Mouse (Mus musculus): ENCODE measurements around the gene Hoxc8. TPM values are rescaled to one million over a fixed set of nuclear protein-coding genes. Genes with fewer than 3 reads are reported as not detected.

Hoxc8 gene
- total RNA-seq, 2 experiments from 2014 or later, result not detected

DNA sequence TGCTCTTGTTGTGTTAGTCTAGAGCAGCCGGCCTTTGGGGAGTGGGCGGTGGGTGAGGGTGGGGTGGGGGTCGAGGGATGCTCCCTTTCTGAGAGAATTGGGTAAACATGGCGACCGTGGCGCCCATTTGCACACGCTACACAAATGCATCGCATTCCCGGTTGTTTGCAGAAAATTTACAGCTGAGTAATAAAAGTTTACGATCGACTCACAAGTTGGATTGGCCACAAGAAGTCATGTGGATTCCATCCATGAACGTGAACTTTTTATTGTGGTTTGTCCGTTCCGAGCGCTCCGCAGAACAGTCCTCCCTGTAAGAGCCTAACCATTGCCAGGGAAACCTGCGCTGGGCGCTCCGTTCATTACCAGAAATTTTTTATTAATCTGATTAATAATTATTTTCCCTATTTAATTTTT lies 7.5 kb downstream of the Hoxc8 start, which contains the start of gene Hoxc6:
TSS of gene Hoxc6 (plus strand) at position 319 of the 417 bp plus-strand sequence.
- no peak for DNase-seq (ENCODE audit: low spot score in 2 of 2)
- Histone ChIP-seq H3K4me3 (peak within 1 kb of the TSS; percentile 51), H3K27ac (no peak within 1 kb of the TSS)
- no peak for TF ChIP-seq CTCF (conservative IDR thresholded peaks at IDR 0.05)

DNA sequence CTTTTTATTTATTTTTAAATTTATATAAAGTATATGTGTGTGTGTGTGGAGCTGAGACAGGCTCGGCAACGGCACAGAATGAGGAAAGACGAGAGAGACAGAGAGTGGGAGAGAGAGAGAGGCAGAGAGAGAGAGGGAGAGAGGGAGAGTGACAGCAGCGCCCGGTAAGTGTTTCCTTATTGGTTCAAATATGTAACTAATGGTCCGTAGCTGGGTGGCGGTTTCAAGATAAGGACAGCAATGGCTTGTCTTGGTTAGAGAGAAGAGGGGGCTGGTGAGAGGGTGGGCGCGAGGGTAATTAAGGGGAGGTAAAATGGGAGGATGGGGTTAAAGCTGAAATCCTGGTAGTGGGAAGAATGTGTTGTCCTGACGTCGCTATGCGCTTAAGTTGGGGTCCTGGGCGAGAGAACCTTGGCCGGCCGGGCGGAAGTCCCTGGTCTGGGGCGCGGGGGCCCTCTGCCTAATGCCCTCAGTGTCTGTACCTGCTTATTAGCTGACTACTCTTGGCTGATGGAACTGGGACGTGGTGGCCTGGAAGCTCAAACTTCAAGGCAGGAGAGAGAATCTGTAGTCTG lies 8.3 kb downstream of the Hoxc8 start:
- no peak for DNase-seq (ENCODE audit: low spot score in 2 of 2)
- no peak for TF ChIP-seq CTCF (conservative IDR thresholded peaks at IDR 0.05)
- Histone ChIP-seq H3K4me3 (peak overlapping the region; percentile 51), H3K27ac (no peak overlapping the region)

DNA sequence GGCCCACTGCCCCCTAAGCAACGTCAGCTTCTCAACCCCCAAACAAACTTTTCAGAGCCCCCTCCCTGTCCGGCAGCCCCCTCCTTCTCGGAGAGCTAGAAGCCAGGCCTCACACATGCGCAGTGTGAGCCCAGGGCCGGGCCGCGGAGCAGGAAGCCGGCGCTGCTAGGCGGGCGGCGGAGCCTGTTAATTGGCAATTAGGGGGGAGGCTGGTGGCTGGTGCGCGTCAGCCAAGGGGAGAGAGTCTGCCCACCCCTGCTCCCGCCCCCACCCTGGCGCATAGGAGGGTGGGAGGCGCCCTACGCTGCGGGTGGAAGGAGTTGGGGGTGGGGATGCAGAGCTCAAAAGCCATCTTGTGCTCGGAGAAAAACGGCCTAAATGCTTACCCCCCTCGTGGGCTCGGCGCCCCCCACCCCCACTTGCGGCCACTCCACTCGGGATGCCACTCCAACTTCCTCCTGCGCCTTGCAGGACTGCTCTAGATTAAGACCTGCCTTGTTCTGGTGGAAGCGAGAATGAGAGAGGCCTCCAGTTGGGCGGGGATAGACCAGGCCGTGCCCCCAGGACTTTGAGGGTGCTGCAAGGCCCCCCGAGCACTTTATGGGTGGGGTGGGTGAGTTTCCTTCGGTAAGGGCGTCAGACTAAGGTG lies 8.9 kb downstream of the Hoxc8 start:
- DNase-seq (ENCODE audit: low spot score in 2 of 2), result peak; percentile 5 to 36
- Histone ChIP-seq H3K4me3 (peak overlapping the region; percentile 51), H3K27ac (no peak overlapping the region)
- TF ChIP-seq CTCF (conservative IDR thresholded peaks at IDR 0.05), result no peak

DNA sequence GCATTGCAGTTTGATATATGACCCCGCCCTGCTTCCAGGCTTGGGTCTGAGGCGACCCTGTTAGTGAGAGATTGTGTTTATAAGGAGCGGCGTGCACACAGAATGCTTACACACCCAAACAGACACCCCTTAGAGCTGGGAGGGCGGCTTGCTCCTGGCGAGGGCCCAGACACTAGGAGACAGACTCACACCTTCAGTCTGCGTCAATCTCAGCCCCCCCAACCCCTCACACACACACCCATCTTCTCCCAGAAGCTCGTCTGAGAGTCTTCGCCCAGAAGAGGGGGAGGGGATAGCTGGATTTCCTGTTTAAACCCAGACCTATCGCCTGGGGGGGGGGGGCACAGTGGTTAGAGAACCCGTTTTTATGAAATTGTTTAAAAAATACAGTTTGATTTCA lies 9.5 kb downstream of the Hoxc8 start:
- no peak for TF ChIP-seq CTCF (conservative IDR thresholded peaks at IDR 0.05)
- H3K27ac ChIP-seq, result no peak overlapping the region
- DNase-seq (ENCODE audit: low spot score in 2 of 2), result no peak
- no peak overlapping the region for H3K4me3 ChIP-seq

DNA sequence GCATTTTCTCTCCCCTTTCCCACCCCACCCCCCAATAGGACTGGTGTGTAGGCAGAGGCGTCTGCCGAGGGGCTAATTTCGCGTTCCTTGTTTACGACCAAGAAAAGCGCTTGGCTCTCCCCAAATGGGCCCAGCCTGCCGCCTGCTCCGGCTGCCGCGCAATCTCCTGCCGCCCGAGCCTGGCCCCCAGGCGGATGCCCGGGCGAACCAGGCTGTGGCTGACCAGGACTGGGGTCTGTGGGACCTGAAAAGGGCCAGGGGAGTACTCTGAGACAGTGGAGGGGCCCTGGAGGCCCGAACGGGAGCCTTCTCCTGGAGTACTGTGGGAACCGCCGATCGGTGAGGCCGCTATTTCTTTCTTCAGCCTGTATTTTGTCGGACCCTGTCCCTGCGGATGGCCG lies 10.1 kb downstream of the Hoxc8 start:
- no peak overlapping the region for H3K4me3 ChIP-seq
- no peak overlapping the region for H3K27ac ChIP-seq
- no peak for TF ChIP-seq CTCF (conservative IDR thresholded peaks at IDR 0.05)

DNA sequence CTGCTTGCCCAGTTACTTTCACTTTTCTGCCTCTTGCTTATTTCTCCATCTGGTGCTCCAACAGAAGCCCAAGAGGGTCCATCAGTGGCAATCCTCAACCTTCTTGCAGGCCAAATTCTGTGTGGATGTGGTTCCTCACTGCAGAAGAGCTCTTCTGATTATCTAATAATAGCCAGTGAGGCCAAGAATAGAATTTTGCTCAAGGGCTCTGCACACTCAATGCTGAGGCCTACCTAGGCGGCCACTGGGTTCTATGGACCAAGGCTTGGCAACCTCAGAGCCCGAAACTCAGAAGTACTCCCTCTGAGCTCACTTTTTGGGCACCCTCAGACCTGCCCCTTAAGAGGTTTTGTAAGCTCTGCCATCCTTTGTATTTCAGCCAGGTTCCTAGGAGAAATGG lies 11.0 kb downstream of the Hoxc8 start:
- no peak for DNase-seq (ENCODE audit: low spot score in 2 of 2)
- no peak for TF ChIP-seq CTCF (conservative IDR thresholded peaks at IDR 0.05)
- Histone ChIP-seq H3K27ac (no peak overlapping the region), H3K4me3 (no peak overlapping the region)

More for the DNA sequence above, 10.1 kb downstream of the Hoxc8 start:
- DNase-seq (ENCODE audit: low spot score in 2 of 2), result no peak

DNA sequence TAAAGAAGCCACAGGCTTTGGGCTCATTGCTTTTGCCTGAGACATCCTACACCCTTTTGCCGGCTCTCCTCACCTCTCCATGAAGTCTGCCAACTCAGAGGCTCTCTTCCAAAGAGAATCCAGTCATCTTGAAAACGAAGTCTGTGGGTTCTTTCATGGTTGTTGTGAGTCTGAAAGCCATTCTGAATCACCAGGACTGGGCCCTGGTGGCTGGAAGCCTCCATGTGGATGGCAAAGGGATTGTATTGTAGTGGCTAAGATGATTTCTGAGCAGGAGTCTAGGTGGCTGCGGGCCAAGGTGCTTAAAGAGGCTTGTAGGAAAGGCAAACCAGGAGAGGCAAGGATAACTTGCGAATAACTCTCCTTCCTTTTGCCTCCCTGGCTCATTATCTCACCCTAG lies 11.7 kb downstream of the Hoxc8 start:
- Histone ChIP-seq H3K4me3 (no peak overlapping the region), H3K27ac (no peak overlapping the region)
- TF ChIP-seq CTCF (conservative IDR thresholded peaks at IDR 0.05), result no peak
- no peak for DNase-seq (ENCODE audit: low spot score in 2 of 2)

DNA sequence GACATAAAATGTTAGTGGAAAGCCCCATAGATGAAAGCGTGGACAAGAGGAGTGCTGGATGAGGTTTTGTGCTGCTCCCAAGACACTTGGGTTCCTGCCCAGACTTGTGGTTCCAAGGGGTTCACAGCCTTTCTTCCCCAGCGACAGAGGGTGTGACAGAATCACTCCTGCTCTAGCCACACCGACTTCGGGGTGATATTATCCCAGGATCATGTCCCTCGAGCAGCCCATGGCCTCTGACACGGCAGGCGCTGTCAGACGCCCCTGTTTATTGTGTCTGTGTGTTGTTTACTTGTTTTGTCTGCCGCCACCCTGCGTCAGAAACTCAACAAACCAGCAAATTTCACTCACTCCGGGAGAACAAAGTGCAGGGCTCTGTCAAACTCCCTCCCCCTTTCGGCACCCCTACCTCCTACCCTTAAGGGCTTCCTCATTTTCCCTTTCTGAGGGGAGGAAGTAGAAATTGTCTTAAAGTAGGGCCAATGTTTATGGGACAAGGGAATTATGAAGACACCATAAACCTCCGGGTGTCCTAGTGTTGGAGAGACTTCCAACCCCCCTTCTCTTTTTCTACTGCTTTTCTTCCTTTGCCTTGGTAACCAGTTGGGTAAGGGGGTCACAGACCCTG lies 12.5 kb downstream of the Hoxc8 start:
- no peak for TF ChIP-seq CTCF (conservative IDR thresholded peaks at IDR 0.05)

DNA sequence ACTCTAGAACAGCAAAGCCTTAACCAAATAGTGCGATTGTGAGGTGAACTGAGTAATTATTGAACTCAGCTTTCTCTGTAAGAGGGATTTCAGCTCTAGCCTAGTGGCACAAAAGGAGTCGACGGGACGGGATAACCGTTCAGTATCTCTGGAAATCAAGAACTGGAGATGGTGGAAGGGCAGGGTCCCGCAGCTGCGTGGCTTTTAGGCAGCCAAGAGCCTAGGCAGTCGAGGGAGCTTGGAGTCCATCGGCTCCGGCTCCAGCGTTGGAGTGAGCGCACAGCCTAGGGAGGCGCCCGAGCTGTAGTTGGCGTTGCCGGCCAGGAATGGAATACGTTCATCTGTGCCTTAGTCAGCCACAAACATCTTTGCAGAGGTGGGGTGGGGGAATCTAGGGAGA lies 14.9 kb downstream of the Hoxc8 start:
- H3K4me3 ChIP-seq, result no peak overlapping the region
- no peak for TF ChIP-seq CTCF (conservative IDR thresholded peaks at IDR 0.05)
- no peak overlapping the region for H3K27ac ChIP-seq
- no peak for DNase-seq (ENCODE audit: low spot score in 2 of 2)

More for the DNA sequence above, 12.5 kb downstream of the Hoxc8 start:
- H3K27ac ChIP-seq, result no peak overlapping the region
- no peak overlapping the region for H3K4me3 ChIP-seq
- DNase-seq (ENCODE audit: low spot score in 2 of 2), result no peak

DNA sequence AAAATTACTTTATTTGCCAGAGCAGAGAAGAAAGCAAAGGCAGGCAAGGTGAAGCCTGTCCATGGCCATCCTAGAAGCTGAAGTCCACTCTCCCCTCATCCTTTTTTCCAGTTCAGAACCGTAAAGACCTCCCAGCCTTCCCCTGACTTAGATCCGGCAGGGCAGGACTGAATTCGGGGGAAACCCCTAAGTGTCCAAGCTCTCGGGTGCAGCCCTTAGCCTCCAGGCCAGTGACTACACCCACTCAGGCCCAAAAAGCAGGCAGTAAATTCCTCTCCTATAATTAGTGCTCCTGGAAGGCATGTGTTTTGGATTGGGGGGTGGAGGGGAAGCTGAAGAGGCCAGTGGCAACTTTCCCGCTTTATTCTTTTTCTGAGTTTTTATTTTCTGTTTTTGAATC lies 15.4 kb downstream of the Hoxc8 start:
- H3K4me3 ChIP-seq, result no peak overlapping the region
- H3K27ac ChIP-seq, result no peak overlapping the region
- TF ChIP-seq CTCF (conservative IDR thresholded peaks at IDR 0.05), result no peak
- no peak for DNase-seq (ENCODE audit: low spot score in 2 of 2)

DNA sequence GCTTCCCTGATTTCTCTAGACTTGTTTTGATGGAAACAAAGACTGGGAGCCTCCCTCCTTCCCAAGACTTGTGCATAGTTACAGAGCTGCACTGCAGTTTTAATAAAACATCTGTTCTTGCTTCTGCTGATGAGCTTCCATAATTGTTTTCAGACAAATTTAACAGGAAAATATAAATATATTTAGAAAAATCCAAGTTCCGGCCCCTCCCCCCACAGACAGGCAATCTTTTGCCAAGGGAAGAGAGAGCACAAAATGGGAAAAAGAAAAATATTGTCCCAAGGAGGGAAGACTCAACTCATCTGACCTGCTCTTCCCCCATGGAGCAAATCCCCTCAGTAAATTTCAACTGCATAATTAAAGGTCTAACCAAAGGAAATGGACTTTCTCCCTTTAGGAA lies 15.9 kb downstream of the Hoxc8 start:
- no peak for DNase-seq (ENCODE audit: low spot score in 2 of 2)
- Histone ChIP-seq H3K27ac (no peak overlapping the region), H3K4me3 (no peak overlapping the region)
- TF ChIP-seq CTCF (conservative IDR thresholded peaks at IDR 0.05), result no peak

DNA sequence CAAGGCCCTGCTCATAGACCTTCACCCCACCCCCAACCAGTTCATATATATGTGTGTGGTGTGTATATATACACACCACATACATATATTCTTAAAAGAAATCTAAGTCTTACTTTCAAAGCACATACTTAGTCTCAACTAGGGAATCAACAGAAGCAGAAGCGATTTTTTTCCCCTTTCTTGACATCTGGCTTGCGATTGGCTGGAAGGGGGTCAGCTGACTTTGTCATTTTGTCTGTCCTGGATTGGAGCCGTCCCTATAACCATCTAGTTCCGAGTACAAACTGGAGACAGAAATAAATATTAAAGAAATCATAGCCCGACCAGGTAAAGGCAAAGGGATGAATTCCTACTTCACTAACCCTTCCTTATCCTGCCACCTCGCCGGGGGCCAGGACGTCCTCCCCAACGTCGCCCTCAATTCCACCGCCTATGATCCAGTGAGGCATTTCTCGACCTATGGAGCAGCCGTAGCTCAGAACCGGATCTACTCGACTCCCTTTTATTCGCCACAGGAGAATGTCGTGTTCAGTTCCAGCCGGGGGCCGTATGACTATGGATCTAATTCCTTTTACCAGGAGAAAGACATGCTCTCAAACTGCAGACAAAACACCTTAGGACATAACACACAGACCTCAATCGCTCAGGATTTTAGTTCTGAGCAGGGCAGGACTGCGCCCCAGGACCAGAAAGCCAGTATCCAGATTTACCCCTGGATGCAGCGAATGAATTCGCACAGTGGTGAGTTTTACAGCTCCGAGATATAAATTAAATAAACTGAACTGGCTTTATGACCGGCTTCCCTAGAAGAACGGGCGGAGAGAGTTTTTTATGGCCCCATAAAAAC lies 19.1 kb downstream of the Hoxc8 start:
- Histone ChIP-seq H3K4me3 (no peak overlapping the region), H3K27ac (no peak overlapping the region)
- DNase-seq (ENCODE audit: low spot score in 2 of 2), result no peak
- TF ChIP-seq CTCF (conservative IDR thresholded peaks at IDR 0.05), result no peak

Data from layer of hippocampus, adult 2 months (tissue).